Mouse (Mus musculus) embryo, embryonic 9.5 days (tissue): ENCODE data around the gene Cdc42ep2.

Experiments
- DNase-seq: peaks from one replicate; pipeline ENCODE4 v3.0.0-alpha.2; 2017; ENCODE audit errors: extremely low spot score

Gene Cdc42ep2

GRCm38 (mm10) chr19:5940656-5941055 lies 16.0 kb upstream of the Cdc42ep2 start:
- no peak for DNase-seq

GRCm38 (mm10) chr19:5940173-5940572 lies 15.6 kb upstream of the Cdc42ep2 start:
- DNase-seq: no peak

GRCm38 (mm10) chr19:5939715-5940114 lies 15.1 kb upstream of the Cdc42ep2 start:
- no peak for DNase-seq

- no peak for DNase-seq
These were observed 13.9 kb upstream of the Cdc42ep2 start for GRCm38 (mm10) chr19:5938516-5938915.

GRCm38 (mm10) chr19:5937836-5938406 lies 13.3 kb upstream of the Cdc42ep2 start:
- no peak for DNase-seq

- no peak for DNase-seq
These were observed 12.6 kb upstream of the Cdc42ep2 start for GRCm38 (mm10) chr19:5937095-5937835.

GRCm38 (mm10) chr19:5935691-5936090 lies 11.1 kb upstream of the Cdc42ep2 start:
- no peak for DNase-seq

- no peak for DNase-seq
These were observed 10.7 kb upstream of the Cdc42ep2 start for GRCm38 (mm10) chr19:5935266-5935665.

- DNase-seq: no peak
These were observed 5.3 kb upstream of the Cdc42ep2 start for GRCm38 (mm10) chr19:5929634-5930596.

- no peak for DNase-seq
These were observed 3.9 kb upstream of the Cdc42ep2 start for GRCm38 (mm10) chr19:5928546-5928945.

- no peak for DNase-seq
These were observed 3.5 kb upstream of the Cdc42ep2 start for GRCm38 (mm10) chr19:5928104-5928503.

GRCm38 (mm10) chr19:5927532-5927931 lies 2.9 kb upstream of the Cdc42ep2 start:
- no peak for DNase-seq

GRCm38 (mm10) chr19:5927026-5927425 lies 2.4 kb upstream of the Cdc42ep2 start:
- no peak for DNase-seq

- DNase-seq: no peak
These were observed 767 bp upstream of the Cdc42ep2 start for GRCm38 (mm10) chr19:5925311-5925855.

GRCm38 (mm10) chr19:5923990-5924712 lies 465 bp downstream of the Cdc42ep2 start:
- peak; percentile 89 for DNase-seq

- no peak for DNase-seq
These were observed 1.7 kb downstream of the Cdc42ep2 start for GRCm38 (mm10) chr19:5922963-5923362.

GRCm38 (mm10) chr19:5922119-5922942 lies 2.3 kb downstream of the Cdc42ep2 start:
- DNase-seq: no peak

- no peak for DNase-seq
These were observed 2.9 kb downstream of the Cdc42ep2 start for GRCm38 (mm10) chr19:5921715-5922114.

GRCm38 (mm10) chr19:5913007-5913719 lies 11.5 kb downstream of the Cdc42ep2 start, which contains the start of gene Dpf2:
TSS of gene Dpf2 (minus strand) at chr19:5913010.
- DNase-seq: peak; percentile 58
